Mouse (Mus musculus) left cerebral cortex, adult 11 months (tissue): ENCODE measurements at regions not wholly inside any gene's neighbourhood (a gene's known extent, or its start where the extent isn't known, plus 50 kb on each side); places are given as distances from the start of the nearest gene placed in this dataset.

Experiments used
- DNase-seq: peaks from one replicate; pipeline ENCODE4 v3.0.0; 2022; ENCODE audit warnings: low spot score

- DNase-seq: no peak
Observed at GRCm38 (mm10) chr3:81482742-81483141, 446.5 kb downstream of the Pdgfc start.

GRCm38 (mm10) chr3:81483363-81483762 is 447.1 kb downstream of the Pdgfc start:
- DNase-seq: no peak

DNA sequence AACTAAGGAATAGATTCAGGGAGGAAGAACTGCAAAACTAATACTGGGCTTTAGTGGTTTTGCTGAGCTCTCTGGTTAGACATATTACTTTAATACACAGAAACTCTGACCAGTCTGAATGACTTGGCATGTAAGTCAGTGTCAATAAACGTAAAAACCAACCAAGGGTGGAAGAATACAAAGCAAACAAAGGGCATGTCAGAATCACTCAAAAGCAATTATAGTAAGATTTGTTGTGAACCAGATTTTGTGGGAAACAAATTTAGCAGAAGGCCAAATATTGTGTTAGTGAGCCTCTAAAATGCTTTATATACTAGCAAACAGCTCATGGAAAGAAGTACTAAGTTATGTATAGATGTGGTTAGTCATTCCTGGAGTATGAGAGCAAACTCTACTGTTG is 427.1 kb upstream of the Ctso start:
- no peak for DNase-seq

GRCm38 (mm10) chr3:81508611-81509010 is 423.8 kb upstream of the Ctso start:
- DNase-seq: no peak

- DNase-seq: no peak
Observed at GRCm38 (mm10) chr3:81521804-81522203, 410.6 kb upstream of the Ctso start.

DNA sequence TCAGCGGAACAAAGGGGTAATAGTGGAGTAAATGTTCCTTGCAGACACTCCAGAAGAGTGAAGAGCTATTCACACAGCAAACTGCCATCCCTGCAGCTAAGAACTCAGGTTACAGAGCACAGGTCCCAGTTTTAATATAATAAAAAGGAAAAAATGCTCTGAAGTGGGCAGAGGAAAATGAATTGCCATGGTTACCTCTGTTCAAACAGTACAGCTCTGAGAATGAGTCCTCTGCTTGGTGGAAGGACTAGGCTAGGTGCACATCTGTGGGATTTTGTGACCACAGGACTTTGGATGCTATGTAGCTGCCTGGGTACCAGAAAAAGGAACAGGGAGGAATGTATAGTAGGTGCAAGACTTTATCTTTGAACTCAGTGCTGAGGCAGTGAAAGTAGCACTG is 401.5 kb upstream of the Ctso start:
- no peak for DNase-seq

GRCm38 (mm10) chr3:81535448-81536205 is 396.8 kb upstream of the Ctso start:
- no peak for DNase-seq

- DNase-seq: no peak
Observed at GRCm38 (mm10) chr3:81554773-81555172, 377.6 kb upstream of the Ctso start.

GRCm38 (mm10) chr3:81562610-81563258 is 369.7 kb upstream of the Ctso start:
- no peak for DNase-seq

DNA sequence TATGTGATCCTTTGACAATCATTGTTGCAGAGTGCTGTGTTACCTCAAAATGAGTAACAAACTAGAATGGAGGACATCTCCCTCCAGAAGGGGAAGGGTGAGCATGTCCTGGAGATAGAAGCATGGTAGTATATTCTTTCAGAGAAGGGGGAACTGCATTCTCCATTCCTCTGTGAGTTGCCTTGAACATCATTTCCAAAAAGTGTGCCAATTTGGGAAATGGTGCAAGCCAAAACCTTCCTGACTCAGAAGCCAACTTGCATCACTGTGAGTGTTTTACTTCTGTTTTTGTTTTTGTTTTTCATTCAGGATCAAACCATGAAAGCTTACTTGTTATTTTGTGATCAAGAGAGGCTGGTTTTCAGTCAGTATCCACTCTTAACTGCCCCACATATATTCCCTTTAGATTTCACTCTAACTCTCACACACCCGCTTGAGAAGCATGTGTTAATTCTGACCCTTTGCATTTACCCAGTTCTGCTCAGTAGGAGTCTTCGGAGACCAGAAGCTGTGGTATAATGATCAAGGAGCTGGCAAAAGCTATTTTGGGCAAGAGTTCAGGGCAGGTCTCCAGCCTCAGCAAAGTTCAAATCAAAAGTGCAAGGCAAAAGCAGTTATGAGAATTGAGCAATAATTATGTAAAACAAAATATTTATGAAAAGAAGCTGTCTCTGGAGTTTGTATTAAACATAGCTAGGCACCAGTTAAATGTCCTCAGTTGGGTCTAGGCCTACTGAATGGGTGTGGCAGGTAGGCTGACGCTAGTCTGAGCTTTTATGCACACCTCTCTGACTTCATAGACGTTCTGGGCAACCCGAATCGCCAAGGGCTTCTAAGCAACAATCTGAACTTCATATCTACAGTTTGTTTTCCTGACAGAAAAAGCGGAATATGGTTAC is 368.3 kb upstream of the Ctso start:
- no peak for DNase-seq

DNA sequence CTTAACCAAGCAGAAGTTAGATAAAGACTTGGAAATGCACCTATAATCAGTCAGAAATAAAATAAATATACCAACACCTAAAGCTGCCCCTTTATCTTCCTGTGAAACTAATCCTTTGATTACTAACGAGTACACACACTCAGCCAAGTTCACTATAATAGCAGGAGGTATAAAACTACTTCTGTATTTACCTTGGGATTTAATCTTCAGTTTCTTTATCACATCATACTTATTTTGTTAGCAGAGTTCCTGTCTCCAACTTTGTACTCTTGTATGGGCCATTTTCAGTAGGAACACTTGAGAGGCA is 367.7 kb upstream of the Ctso start:
- DNase-seq: no peak

- no peak for DNase-seq
Observed at GRCm38 (mm10) chr3:81583387-81584027, 348.9 kb upstream of the Ctso start.

DNA sequence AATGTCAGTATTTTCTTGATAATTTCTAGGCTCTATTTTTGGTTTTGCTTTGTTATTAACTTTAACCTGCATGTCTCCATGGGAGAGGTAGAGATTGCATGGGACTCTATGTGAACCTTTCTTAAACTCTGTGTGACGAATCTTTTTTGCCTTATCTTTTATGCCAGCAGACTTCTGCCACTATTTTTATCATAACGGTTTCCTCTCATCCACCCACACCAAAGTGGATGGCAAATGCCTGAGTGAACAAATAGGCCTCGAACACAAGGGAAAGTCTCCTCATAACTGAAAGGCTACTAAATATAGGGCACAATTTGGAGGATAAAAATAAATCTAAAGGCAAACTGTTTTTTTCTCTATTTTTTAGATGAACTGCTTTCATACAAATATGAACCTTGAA is 343.3 kb upstream of the Ctso start:
- DNase-seq: peak; percentile 31

DNA sequence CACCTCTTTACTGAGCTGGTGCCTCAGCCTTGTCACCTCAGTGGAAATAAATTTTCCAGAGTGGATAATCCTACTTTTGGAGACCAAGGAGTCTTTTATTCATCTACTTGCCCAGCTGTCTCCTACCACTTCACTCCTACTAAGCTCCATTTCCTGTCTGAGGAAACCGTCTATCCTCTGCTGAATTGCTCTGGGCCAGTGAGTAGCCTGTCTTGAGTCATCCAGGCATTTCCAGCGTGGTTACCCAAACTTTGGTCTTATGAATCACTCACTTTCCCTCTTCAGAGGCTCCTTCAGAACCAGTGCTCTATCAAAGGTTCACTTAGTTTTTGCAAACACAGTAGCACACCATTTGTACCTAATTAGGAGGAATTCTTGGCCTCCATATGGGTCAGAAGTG is 303.2 kb upstream of the Ctso start:
- DNase-seq: no peak

- no peak for DNase-seq
Observed at GRCm38 (mm10) chr3:81658490-81658889, 273.9 kb upstream of the Ctso start.

DNA sequence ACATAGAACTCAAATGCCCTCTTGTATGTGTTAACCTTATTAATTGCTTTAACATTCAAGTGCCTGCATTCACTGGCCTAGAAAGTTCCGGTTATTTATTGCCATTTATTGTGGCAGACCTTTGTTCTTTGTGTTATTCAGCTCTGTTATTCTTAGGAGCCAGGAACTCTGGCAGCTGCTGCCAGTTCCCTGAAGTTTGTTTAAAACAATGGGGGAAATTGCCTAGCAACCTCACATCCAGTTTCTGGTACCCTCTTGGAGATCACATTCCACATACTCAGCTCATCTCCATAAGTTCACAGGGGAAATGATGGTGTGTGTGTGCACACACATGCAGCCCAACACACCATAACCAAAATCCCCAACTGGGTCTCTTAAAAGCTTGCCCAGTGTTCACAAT is 270.8 kb upstream of the Ctso start:
- peak; percentile 10 for DNase-seq

GRCm38 (mm10) chr3:81666262-81666661 is 266.1 kb upstream of the Ctso start:
- no peak for DNase-seq

DNA sequence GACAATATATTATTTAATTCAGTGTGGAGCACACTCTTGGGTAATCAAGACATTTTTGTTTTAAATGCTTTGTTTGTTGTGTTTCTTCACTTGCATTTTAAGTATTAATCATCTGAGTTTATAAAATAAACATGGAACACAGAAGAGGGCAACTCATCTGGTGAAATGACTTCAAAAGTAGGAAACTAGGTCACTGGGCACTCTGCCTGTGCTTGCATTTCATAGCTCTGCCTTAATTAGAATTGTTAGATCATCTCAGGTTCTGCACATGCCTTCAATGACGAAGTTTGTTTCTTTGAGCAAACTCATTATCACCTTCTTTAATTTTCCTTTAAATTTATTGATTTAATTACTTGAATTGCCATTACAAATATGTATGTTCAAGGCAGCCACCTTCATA is 255.8 kb upstream of the Ctso start:
- no peak for DNase-seq

- peak; percentile 4 for DNase-seq
Observed at GRCm38 (mm10) chr3:81701974-81702697, 230.3 kb upstream of the Ctso start.

DNA sequence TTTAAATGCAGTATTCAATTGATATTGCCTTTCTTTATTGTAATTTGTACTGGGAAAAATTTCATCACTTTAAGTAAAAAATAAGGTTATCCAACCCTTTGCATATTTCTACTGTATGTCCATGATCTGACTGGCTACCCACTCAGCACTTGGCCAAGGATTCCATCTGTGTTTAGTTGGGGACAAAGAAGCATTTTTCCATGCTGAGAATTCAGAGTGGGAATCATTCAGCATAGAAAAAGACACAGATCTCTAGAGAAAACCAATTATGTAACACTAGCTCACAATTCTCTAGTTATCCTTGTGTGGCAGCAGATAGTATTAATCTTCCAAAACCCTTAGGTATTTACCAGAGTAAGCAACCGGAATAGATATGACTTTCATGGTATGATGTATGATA is 213.5 kb upstream of the Ctso start:
- DNase-seq: no peak

DNA sequence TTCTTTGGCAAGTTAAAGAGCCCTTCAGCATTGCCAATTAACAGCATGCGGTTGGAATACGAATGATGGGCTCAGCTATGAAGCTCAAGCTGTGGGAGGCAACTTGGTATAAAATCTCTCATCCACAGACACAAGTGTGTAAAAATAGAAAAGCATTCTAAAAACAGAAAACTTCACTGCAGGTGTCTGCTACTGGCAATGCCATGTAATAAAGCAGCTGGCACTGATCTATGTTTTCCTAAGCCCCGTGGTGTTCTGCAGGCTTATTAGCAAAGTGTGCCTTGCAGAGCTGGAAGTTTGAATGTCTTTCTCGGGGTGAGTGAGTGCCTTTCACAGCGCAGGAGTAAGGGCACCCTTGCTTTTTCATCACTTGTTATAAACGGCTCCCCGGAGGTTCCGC is 196.9 kb upstream of the Ctso start:
- peak; percentile 18 for DNase-seq

DNA sequence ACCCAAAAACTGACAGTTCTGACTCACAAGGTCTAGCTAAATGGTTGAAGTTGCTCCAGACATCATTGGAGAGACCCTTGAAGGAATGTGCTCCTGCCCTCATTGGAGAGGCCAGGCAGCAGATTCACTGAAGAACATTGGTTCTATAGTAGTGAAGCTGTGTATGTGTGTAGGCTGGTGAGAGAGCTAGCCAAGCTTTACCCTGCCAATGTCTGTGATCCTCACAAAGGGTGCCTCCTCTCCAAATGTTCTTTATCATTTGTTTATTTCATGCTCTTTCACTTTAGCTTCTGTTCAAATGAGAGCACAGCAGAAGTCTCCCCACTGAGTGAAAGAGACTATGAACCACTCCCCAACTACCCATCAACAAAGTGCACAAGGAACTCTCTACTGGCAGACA is 195.6 kb upstream of the Ctso start:
- DNase-seq: no peak
